Comparison of ENCODE assay signal across 1 mouse cellular context in the genomic region with DNA sequence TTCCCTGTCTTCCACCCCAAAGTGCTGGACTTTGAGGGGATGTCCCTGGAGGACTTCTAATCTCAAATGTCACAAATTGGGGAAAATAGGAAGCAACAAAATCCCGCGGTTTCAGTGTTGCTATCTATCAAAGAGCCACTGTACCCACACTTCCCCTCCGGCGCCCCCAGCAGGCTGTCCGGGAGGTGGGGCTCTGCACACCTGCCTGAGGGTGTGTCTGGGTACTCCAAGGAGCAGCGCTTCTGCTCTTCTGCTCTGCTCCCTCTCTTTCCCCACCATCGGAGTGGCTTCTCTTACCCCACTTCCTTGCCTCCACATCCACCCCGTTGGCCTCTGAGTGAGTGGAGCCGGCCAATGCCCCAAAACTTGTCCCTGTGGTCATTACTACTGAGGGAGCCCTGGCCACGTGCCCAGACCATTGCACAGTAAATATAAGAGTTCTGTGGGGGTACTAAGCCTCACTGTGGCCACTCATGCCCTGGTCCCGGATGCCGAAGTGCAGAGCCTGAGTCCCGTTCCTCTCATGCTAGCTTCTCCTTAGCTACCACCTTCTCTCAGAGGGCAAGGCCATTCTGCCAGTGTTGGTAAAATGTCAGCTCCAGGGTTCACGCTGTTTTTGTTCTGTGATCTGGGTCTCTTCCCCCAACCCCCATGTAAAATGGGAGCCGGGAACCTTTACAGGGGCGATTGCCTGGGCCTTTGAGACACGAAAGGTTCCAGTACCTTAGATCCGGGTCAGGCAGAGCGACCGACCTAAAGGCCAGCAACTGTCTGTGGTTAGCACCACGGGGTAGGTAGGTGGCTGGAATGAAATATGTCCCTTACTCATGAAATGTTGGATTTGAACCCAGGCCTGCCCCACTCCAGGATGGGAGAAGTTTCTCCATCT.
TF ChIP-seq lines count a peak whose summit lies in the region.

No protein-coding gene starts in this region.

TF ChIP-seq in MEL, 35 proteins besides CTCF, POLR2A, EP300 and RAD21:
- TF ChIP-seq UBTF (IDR thresholded peaks at IDR 0.05; ENCODE audit: borderline replicate concordance, insufficient read depth, low read depth, low read length) (no peak), TCF12 (IDR thresholded peaks at IDR 0.05; ENCODE audit: low read depth, low read length) (peak; percentile 81), ETS1 (IDR thresholded peaks at IDR 0.05; ENCODE audit: low read depth, low read length) (peak; percentile 38; the same call in 1 of the 2 replicates), GATA1 (IDR thresholded peaks at IDR 0.05; ENCODE audit: low read depth, low read length) (0 out of 2 replicates have a peak, but pooled peaks have one; percentile 49), RCOR1 (IDR thresholded peaks at IDR 0.05; ENCODE audit: low read depth, low read length) (peak; percentile 35; the same call in 1 of the 2 replicates), MAX (IDR thresholded peaks at IDR 0.05; ENCODE audit: low read length) (no peak), POLR2AphosphoS2 (IDR thresholded peaks at IDR 0.05; ENCODE audit: low read length) (no peak), TAL1 (IDR thresholded peaks at IDR 0.05; ENCODE audit: low read length) (peak; percentile 55)
